In genomic region chr13:55328641-55329040, GRCm38 (mm10) we compare ENCODE assay signal across 9 mouse cellular contexts. TPM values are rescaled to one million over a fixed set of nuclear protein-coding genes. Genes with fewer than 3 reads are reported as not detected.
DNase-seq lines count a peak whose midpoint lies in the region; ATAC-seq and TF ChIP-seq lines count a peak whose summit lies in the region.
"Had no signal": no experiment of that assay in that cellular context is flagged by ENCODE, and none has a peak within 500 bp of the region (broad histone marks: within the 10 kb centered on the region; RNA-seq: fewer than 3 reads in every experiment).

No protein-coding gene starts in this region.

- H3K4me3 ChIP-seq in heart, postnatal 0 days (ENCODE audit: low read depth, low read length), result peak overlapping the region; percentile 73
- no peak overlapping the region for H3K4me3 ChIP-seq in heart, adult 2 months
- peak overlapping the region; percentile 69 for H3K4me3 ChIP-seq in embryonic facial prominence, embryonic 13.5 days
- peak overlapping the region; percentile 69 for H3K4me3 ChIP-seq in intestine, embryonic 14.5 days (ENCODE audit: low read depth, low read length)
- peak overlapping the region; percentile 64 for H3K4me3 ChIP-seq in midbrain, embryonic 16.5 days (ENCODE audit: low read depth, low read length)

- 82% methylated on average over 4 of the region's 4 CpGs for WGBS in heart, postnatal 0 days
- 84% methylated on average over 4 of the region's 4 CpGs for WGBS in heart, adult 2 months
- 74% methylated on average over 4 of the region's 4 CpGs for WGBS in embryonic facial prominence, embryonic 13.5 days
- WGBS in intestine, embryonic 14.5 days, result 80% methylated on average over 4 of the region's 4 CpGs
- 77% methylated on average over 4 of the region's 4 CpGs for WGBS in midbrain, embryonic 16.5 days

- H3K27ac ChIP-seq in heart, postnatal 0 days (ENCODE audit: low read depth), result no peak overlapping the region
- H3K27ac ChIP-seq in heart, adult 2 months, result no peak overlapping the region
- no peak overlapping the region for H3K27ac ChIP-seq in embryonic facial prominence, embryonic 13.5 days
- H3K27ac ChIP-seq in intestine, embryonic 14.5 days (ENCODE audit: low read depth), result no peak overlapping the region
- no peak overlapping the region for H3K27ac ChIP-seq in midbrain, embryonic 16.5 days (ENCODE audit: low read length)

- peaks cover 20% of the 10 kb centered on the region for H3K4me1 ChIP-seq in heart, postnatal 0 days (ENCODE audit: control insufficient read depth, insufficient read depth)
- H3K4me1 ChIP-seq in heart, adult 2 months (ENCODE audit: control insufficient read depth, insufficient read depth, low read length), result peaks cover 2% of the 10 kb centered on the region; the same call in 1 of the 2 replicates
- peaks cover 40% of the 10 kb centered on the region for H3K4me1 ChIP-seq in embryonic facial prominence, embryonic 13.5 days
- peaks cover 27% of the 10 kb centered on the region for H3K4me1 ChIP-seq in intestine, embryonic 14.5 days (replicated peaks; ENCODE audit: control insufficient read depth, insufficient read depth, low read length)
- peaks cover 19% of the 10 kb centered on the region for H3K4me1 ChIP-seq in midbrain, embryonic 16.5 days (ENCODE audit: control insufficient read depth, insufficient read depth, low read length)

- H3K79me2 ChIP-seq in heart, adult 2 months (replicated peaks; ENCODE audit: control insufficient read depth, insufficient read depth, low read length), result no peaks in the 10 kb centered on the region

- TF ChIP-seq EP300 in heart, postnatal 0 days (IDR thresholded peaks at IDR 0.05; ENCODE audit: low read depth), result no peak
- no peak for TF ChIP-seq EP300 in heart, adult 2 months (IDR thresholded peaks at IDR 0.05; ENCODE audit: insufficient read depth, low read depth, low read length)

- intact Hi-C loops in heart, adult 2 months (cut with DNase I), result loop anchor here (2.0 to 10.0 kb wide), 2 partner anchors 34 to 224 kb away; partner anchors contain the start of genes Lman2, Uimc1 and Zfp346

- H3K9ac ChIP-seq in heart, postnatal 0 days (replicated peaks; ENCODE audit: low read depth, low read length), result peak overlapping the region; percentile 59; the same call in 1 of the 2 replicates
- H3K9ac ChIP-seq in heart, adult 2 months (ENCODE audit: low read depth, low read length), result no peak overlapping the region
- peak overlapping the region; percentile 81 for H3K9ac ChIP-seq in embryonic facial prominence, embryonic 13.5 days
- H3K9ac ChIP-seq in intestine, embryonic 14.5 days (ENCODE audit: low read length), result peak overlapping the region; percentile 64
- peak overlapping the region; percentile 69; the same call in 1 of the 2 replicates for H3K9ac ChIP-seq in midbrain, embryonic 16.5 days (ENCODE audit: low read depth, low read length)

- TF ChIP-seq CTCF in heart, postnatal 0 days (IDR thresholded peaks at IDR 0.05; ENCODE audit: low read depth), result no peak
- no peak for TF ChIP-seq CTCF in heart, adult 2 months (IDR thresholded peaks at IDR 0.05)

- no peaks in the 10 kb centered on the region for H3K9me3 ChIP-seq in heart, postnatal 0 days (replicated peaks; ENCODE audit: control insufficient read depth, low read length)
- H3K9me3 ChIP-seq in embryonic facial prominence, embryonic 13.5 days, result no peaks in the 10 kb centered on the region
- H3K9me3 ChIP-seq in intestine, embryonic 14.5 days (ENCODE audit: control insufficient read depth, low read length), result no peaks in the 10 kb centered on the region
- H3K9me3 ChIP-seq in midbrain, embryonic 16.5 days (replicated peaks; ENCODE audit: control insufficient read depth, low read length, poor library complexity, severe bottlenecking), result no peaks in the 10 kb centered on the region
- H3K9me3 ChIP-seq: G1E had no signal

- no peaks in the 10 kb centered on the region for H3K27me3 ChIP-seq in heart, postnatal 0 days (ENCODE audit: control insufficient read depth, insufficient read depth, low read length)
- H3K27me3 ChIP-seq in heart, adult 2 months (ENCODE audit: control insufficient read depth, insufficient read depth, low read length), result no peaks in the 10 kb centered on the region
- no peaks in the 10 kb centered on the region for H3K27me3 ChIP-seq in embryonic facial prominence, embryonic 13.5 days
- H3K27me3 ChIP-seq in intestine, embryonic 14.5 days (replicated peaks; ENCODE audit: control insufficient read depth, insufficient read depth, low read length), result no peaks in the 10 kb centered on the region
- H3K27me3 ChIP-seq in midbrain, embryonic 16.5 days (ENCODE audit: control insufficient read depth, insufficient read depth, low read depth, low read length), result no peaks in the 10 kb centered on the region

- no peak for DNase-seq in heart, postnatal 0 days (ENCODE audit: low spot score)
- no peak for DNase-seq in heart, adult 2 months
- no peak for DNase-seq in intestine, embryonic 14.5 days (ENCODE audit: low spot score)
- DNase-seq in retina, embryonic 14.5 days (ENCODE audit: low spot score), result no peak
- DNase-seq in right cerebral cortex, adult 2 months (ENCODE audit: low spot score in 2 of 2), result no peak
- DNase-seq in kidney, adult 8-10 months, result no peak

- peaks cover 24% of the 10 kb centered on the region for H3K36me3 ChIP-seq in heart, postnatal 0 days (replicated peaks; ENCODE audit: control insufficient read depth, insufficient read depth, low read length)
- H3K36me3 ChIP-seq in heart, adult 2 months (ENCODE audit: control insufficient read depth, insufficient read depth, low read length), result no peaks in the 10 kb centered on the region
- H3K36me3 ChIP-seq in embryonic facial prominence, embryonic 13.5 days, result peaks cover 28% of the 10 kb centered on the region
- H3K36me3 ChIP-seq in intestine, embryonic 14.5 days (ENCODE audit: control insufficient read depth, insufficient read depth, low read length), result peaks cover 26% of the 10 kb centered on the region
- H3K36me3 ChIP-seq in midbrain, embryonic 16.5 days (ENCODE audit: control insufficient read depth, insufficient read depth, low read length), result peaks cover 12% of the 10 kb centered on the region

- no peak for ATAC-seq in heart, postnatal 0 days (ENCODE audit: insufficient read depth, low read depth)
- no peak for ATAC-seq in embryonic facial prominence, embryonic 13.5 days (ENCODE audit: insufficient number of reproducible peaks, insufficient read depth, low FRiP score, low TSS enrichment, low read depth)
- ATAC-seq in intestine, embryonic 14.5 days (replicated peaks; ENCODE audit: low FRiP score, low TSS enrichment, low read depth), result no peak
- no peak for ATAC-seq in midbrain, embryonic 16.5 days

- no peak for TF ChIP-seq POLR2A in heart, adult 2 months (IDR thresholded peaks at IDR 0.05; ENCODE audit: insufficient read depth, low read depth, low read length)

- peak overlapping the region; percentile 90 for H3K4me2 ChIP-seq in heart, postnatal 0 days (ENCODE audit: low read depth, low read length)
- H3K4me2 ChIP-seq in embryonic facial prominence, embryonic 13.5 days, result peak overlapping the region; percentile 90
- peak overlapping the region; percentile 63 for H3K4me2 ChIP-seq in intestine, embryonic 14.5 days (ENCODE audit: low read length)
- peak overlapping the region; percentile 96 for H3K4me2 ChIP-seq in midbrain, embryonic 16.5 days (ENCODE audit: low read length)

RNA-seq across cellular contexts. Expression of gene Mxd3, which starts 1.0 kb away (rescaled TPM):
- total RNA-seq in heart, postnatal 0 days (2014; rRNA removed; ENCODE audit: low replicate concordance), result 24.8 and 33.1 TPM in 2 replicates
- 8.6 and 11.4 TPM in 2 replicates for polyA plus RNA-seq in heart, postnatal 0 days (2015; fragmentation: Nextera tagmentation; extraction: Ambion mirVana)
- not detected for total RNA-seq in heart, adult 2 months (2021)
- 0.21 and 0.53 TPM in 2 replicates for polyA plus RNA-seq in heart, adult 2 months (2012; rRNA removed)
- 41.4 and 51.0 TPM in 2 replicates for polyA plus RNA-seq in embryonic facial prominence, embryonic 13.5 days (2015; fragmentation: Nextera tagmentation; extraction: Ambion mirVana)
- polyA plus RNA-seq in intestine, embryonic 14.5 days (2014; fragmentation: Nextera tagmentation; extraction: Ambion mirVana), result 30.1 and 30.2 TPM in 2 replicates
- 6.9 and 7.9 TPM in 2 replicates for polyA plus RNA-seq in midbrain, embryonic 16.5 days (2015; fragmentation: Nextera tagmentation; extraction: Ambion mirVana)

RNA-seq across cellular contexts. Expression of gene Rab24, which starts 6.9 kb away (rescaled TPM):
- 69.2 and 74.5 TPM in 2 replicates for total RNA-seq in heart, postnatal 0 days (2014; rRNA removed; ENCODE audit: low replicate concordance)
- polyA plus RNA-seq in heart, postnatal 0 days (2015; fragmentation: Nextera tagmentation; extraction: Ambion mirVana), result 53.0 and 59.9 TPM in 2 replicates
- total RNA-seq in heart, adult 2 months (2021), result 10 to 100 TPM; 29.1 to 37.2 TPM
- polyA plus RNA-seq in heart, adult 2 months (2012; rRNA removed), result 60.6 and 68.9 TPM in 2 replicates
- polyA plus RNA-seq in embryonic facial prominence, embryonic 13.5 days (2015; fragmentation: Nextera tagmentation; extraction: Ambion mirVana), result 104 and 112 TPM in 2 replicates
- polyA plus RNA-seq in intestine, embryonic 14.5 days (2014; fragmentation: Nextera tagmentation; extraction: Ambion mirVana), result 82.6 and 86.0 TPM in 2 replicates
- polyA plus RNA-seq in midbrain, embryonic 16.5 days (2015; fragmentation: Nextera tagmentation; extraction: Ambion mirVana), result 91.0 and 92.2 TPM in 2 replicates

RNA-seq across cellular contexts. Expression of gene Prelid1, which starts 8.3 kb away (rescaled TPM):
- total RNA-seq in heart, postnatal 0 days (2014; rRNA removed; ENCODE audit: low replicate concordance), result 161 and 188 TPM in 2 replicates
- polyA plus RNA-seq in heart, postnatal 0 days (2015; fragmentation: Nextera tagmentation; extraction: Ambion mirVana), result 192 and 196 TPM in 2 replicates
- total RNA-seq in heart, adult 2 months (2021), result 10 to 100 TPM; 37.4 to 40.8 TPM
- polyA plus RNA-seq in heart, adult 2 months (2012; rRNA removed), result 67.4 and 70.1 TPM in 2 replicates
- polyA plus RNA-seq in embryonic facial prominence, embryonic 13.5 days (2015; fragmentation: Nextera tagmentation; extraction: Ambion mirVana), result 369 and 402 TPM in 2 replicates
- 586 and 598 TPM in 2 replicates for polyA plus RNA-seq in intestine, embryonic 14.5 days (2014; fragmentation: Nextera tagmentation; extraction: Ambion mirVana)
- 319 and 320 TPM in 2 replicates for polyA plus RNA-seq in midbrain, embryonic 16.5 days (2015; fragmentation: Nextera tagmentation; extraction: Ambion mirVana)

RNA-seq across cellular contexts. Expression of gene Lman2, which starts 33.9 kb away (rescaled TPM):
- total RNA-seq in heart, postnatal 0 days (2014; rRNA removed; ENCODE audit: low replicate concordance), result 89.3 and 100 TPM in 2 replicates
- 41.3 and 42.4 TPM in 2 replicates for polyA plus RNA-seq in heart, postnatal 0 days (2015; fragmentation: Nextera tagmentation; extraction: Ambion mirVana)
- total RNA-seq in heart, adult 2 months (2021), result 10 to 100 TPM; 50.5 to 52.2 TPM
- polyA plus RNA-seq in heart, adult 2 months (2012; rRNA removed), result 52.6 and 83.6 TPM in 2 replicates
- 89.3 and 93.1 TPM in 2 replicates for polyA plus RNA-seq in embryonic facial prominence, embryonic 13.5 days (2015; fragmentation: Nextera tagmentation; extraction: Ambion mirVana)
- polyA plus RNA-seq in intestine, embryonic 14.5 days (2014; fragmentation: Nextera tagmentation; extraction: Ambion mirVana), result 99.9 and 104 TPM in 2 replicates
- 43.4 and 50.3 TPM in 2 replicates for polyA plus RNA-seq in midbrain, embryonic 16.5 days (2015; fragmentation: Nextera tagmentation; extraction: Ambion mirVana)

RNA-seq across cellular contexts. Expression of gene Rgs14, which starts 40.9 kb away (rescaled TPM):
- total RNA-seq in heart, postnatal 0 days (2014; rRNA removed; ENCODE audit: low replicate concordance), result 0.46 and 1.1 TPM in 2 replicates
- polyA plus RNA-seq in heart, postnatal 0 days (2015; fragmentation: Nextera tagmentation; extraction: Ambion mirVana), result 0.30 and 0.32 TPM in 2 replicates
- under 1 TPM; 0.23 to 0.73 TPM for total RNA-seq in heart, adult 2 months (2021)
- polyA plus RNA-seq in heart, adult 2 months (2012; rRNA removed), result 0.97 and 1.9 TPM in 2 replicates
- polyA plus RNA-seq in embryonic facial prominence, embryonic 13.5 days (2015; fragmentation: Nextera tagmentation; extraction: Ambion mirVana), result 1.4 TPM in 2 replicates
- polyA plus RNA-seq in intestine, embryonic 14.5 days (2014; fragmentation: Nextera tagmentation; extraction: Ambion mirVana), result 0.63 and 1.0 TPM in 2 replicates
- 0.34 and 0.62 TPM in 2 replicates for polyA plus RNA-seq in midbrain, embryonic 16.5 days (2015; fragmentation: Nextera tagmentation; extraction: Ambion mirVana)
